Mouse (Mus musculus): ENCODE measurements around the gene Shkbp1.
A peak's percentile ranks its signal among the peaks of the same experiment; 100 is the strongest.

The Shkbp1 gene

DNA sequence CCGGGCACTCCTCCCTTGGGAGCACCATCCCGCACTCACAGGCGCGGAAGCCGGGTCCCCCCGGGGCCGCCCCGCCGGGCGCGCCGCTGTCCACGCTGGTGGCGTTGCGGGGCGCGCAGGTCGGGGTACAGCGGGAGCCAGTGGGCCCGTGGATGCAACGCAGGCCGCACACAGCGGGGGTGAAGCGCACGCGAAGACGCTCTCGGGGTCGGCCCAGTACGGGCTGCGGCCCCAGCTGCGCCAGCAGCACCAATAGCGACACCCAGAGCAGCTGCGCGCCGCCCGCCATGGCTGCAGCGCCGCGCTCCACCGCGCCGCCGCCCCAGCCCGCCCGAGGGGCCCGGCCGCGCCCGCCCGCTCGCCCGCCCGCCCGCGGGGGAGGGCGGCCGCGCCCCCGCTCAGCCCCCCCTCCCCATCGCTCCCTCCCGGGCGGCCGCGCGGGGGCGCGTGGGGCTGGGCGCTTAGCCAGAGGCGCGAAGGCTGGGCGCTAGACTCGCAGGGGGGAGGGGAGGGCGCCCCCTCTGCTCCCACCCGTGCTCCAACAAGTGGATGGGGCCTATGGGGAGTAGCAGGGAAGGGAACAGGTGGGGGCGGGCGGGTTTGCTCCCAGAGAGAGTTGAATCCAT is 22.4 kb downstream of the Shkbp1 start:
- DNase-seq (ENCODE audit: low spot score), result no peak

DNA sequence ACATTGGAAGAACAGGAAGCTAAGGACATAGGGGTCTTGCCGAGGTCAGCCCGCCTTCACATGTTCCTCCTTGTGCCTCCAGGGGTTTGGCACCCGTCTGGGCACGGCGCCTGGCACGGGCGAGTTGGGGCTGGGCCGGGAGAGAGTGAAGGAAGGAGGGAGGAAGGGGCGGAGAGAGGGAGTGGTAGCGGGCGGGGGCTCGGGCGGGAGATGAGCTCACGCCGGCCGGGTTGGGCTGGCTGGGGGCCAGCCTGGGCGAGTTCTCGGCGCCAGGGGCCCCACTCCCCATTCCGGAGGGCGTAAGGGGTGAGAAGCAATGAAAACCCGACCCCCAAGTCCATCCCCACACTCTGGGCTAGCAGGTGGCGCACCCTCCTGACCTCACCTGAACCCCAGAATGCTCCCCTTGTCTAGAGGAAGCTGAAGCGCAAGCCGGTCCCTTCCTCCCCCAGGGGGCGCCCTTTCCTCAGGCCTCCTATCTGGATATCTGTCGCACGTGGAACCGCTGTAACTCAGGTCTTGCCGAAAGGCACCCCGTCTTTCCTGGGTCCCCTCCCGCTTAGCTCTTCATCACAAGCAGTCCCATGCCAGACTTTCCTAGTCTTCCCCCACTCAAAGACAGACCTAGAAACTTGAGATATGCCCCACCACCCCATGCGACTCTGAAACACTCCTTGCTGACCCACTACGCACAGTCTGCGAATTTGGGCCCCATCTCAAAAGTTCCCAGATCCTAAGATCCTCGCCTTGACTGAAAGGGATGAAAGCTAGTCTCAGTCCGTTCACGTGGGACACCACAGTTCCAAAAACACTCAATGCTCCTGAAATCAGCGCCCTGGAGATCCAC is 23.2 kb downstream of the Shkbp1 start:
- peak; percentile 65 for DNase-seq (ENCODE audit: low spot score)

DNA sequence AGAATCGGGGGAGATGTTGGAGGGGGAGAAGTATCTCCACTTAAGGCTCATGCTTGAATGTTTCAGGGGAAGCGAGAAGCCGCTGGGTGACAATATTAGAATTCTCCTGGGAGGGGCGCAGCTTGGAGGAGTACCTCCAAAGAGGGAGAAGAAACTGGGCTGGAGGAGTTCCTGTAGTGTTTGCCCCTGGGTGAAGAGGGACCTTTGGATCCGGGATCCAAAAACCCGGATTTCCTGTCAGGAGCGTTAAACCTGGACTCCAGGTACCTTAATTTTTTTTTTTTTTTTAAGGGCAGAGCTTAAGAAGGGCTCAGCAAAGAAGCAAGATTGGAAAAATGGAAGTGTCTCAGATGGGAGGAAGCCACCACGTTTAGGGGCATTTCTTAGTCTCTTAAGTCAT is 24.0 kb downstream of the Shkbp1 start:
- no peak for DNase-seq (ENCODE audit: low spot score)

DNA sequence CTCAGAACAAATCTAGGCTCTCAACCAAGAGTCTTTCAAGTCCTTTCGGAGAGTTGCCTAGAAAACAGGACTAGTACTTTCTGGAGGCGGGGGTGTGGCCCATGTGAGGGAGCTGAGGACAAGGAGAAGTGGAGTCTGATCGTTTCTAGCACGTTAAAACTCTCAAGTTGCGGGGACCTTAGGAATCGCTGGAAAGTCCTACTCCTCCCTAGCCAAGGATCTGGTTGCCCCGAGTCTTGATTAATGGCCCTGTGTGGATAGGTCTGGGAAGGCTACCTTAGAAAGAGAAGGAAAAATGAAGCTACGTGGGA is 24.3 kb downstream of the Shkbp1 start:
- DNase-seq (ENCODE audit: low spot score), result no peak

DNA sequence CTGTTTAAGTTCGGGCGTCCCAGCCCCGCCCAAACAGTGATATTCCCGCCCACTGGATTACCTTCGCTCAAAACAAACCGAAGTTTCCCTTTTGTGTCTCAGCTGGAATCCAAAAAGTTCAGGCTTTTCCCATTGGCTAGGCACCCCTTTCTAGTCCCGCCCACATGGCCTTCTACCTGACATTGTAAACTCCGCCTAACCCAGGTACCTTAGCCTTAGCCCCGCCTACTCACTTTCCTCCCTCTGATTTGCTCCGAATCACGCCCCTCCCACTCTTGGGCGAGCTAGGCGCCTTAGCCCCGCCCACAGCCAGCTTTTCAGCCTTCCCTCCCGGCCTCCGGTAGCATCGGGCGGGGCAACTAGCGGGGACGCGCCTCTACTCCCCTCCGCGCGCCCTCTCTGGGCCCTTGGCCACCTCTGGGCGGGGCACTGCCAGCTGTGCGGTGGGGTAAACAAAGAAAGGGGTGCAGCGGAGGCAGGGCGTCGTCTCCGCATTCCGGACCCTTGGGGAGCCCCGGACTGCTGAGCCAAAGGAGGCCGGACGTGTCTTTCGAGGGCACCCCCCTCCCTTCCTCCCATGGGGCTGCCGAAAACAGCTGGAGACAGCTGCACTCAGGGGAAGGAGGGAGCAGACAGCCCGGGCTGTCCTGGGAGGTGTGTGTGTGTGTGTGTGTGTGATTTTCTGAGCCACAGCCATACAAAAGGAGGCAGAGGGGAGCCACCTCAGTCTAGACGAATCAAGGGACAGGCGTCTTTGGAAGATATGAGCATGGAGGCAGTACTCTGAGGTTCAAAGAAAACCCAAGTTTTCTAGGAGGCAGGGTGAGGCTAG is 24.9 kb downstream of the Shkbp1 start:
- peak; percentile 90 for DNase-seq (ENCODE audit: low spot score)

DNA sequence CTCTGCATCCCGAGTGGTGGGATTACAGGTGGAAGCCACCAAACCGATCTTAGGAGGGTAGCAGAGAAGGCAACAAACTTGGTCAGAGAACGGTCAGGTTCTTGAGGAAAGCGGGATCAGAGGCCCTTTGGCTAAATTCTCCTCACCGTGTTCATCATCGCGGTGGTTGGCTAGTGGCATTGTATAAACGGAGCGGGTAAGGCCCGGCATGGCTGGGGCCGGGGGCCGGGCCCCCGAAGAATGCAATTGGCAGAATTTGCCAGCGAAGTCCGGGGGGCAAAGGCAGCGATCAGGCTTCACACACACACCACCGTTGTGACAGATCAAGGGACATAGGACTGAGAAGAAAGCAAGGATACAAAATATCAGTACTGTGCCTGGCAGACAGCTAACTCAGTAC is 25.8 kb downstream of the Shkbp1 start:
- no peak for DNase-seq (ENCODE audit: low spot score)

DNA sequence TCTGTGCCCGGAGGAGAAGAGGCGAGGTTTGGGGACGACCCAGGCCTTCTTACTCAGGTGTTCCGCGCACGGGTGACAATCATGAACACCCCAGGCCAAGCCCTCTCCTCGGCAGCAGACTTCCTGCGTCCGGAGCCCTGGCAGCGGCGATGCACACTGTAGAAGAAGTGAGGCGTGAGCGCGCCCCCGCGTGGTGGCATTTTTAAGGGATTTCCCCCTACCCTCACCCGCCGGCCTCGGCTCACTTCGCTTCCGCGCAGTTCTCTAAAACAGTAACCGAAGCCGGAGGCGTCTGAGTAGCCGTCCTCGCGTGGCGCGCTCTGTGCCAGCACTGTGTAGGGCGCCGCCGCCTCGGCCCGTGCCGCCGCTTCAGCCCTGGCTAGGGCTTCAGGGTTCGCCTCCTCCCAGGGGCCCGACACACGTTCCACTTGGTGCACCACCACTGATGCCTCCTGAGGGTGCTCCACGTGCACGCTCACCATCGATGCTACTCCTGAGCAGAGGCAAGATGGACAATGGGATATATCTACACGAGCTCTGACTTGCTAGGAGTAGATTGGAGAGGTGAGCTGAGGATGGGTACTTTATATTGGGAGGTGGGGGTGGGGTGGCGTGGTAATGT is 26.4 kb downstream of the Shkbp1 start:
- DNase-seq (ENCODE audit: low spot score), result peak; percentile 72

DNA sequence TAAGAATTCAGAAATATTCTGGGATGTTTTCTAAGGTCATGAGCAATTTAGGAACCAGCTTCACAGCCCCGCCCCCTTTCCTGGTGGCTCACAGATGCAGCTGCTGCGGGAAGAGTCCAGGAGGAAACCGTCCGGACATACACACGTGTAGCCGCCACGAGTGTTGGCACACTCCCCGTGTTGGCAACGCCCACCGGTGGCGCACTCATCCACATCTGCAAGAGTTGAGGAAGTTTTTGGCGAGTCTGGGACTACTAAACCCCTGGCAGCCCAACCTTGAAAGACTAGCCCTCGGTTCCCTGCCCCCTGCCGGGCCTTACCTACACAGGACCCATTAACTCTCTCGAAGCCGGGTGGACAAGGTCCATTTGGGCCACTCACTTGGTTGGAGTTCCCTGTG is 27.2 kb downstream of the Shkbp1 start:
- no peak for DNase-seq (ENCODE audit: low spot score)

DNA sequence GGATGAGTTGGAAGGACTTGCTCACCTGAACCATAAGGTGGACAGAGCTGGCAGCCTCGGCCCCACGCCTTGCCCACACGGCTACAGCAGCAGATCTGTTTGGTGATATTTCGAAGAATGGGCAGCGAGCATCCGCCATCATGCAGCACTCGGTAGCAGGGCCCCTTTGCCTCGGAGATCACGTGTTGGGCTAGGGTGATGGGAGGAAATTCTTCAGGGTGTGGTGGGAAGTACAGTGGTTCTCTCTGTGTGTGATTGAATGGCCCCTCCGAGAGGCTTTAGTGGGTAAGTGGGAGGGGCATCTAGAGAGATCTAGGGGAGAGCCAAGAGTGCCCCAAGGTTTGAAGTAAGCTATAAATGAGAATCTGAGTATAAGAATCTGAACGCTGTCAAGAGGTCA is 27.7 kb downstream of the Shkbp1 start:
- DNase-seq (ENCODE audit: low spot score), result no peak

DNA sequence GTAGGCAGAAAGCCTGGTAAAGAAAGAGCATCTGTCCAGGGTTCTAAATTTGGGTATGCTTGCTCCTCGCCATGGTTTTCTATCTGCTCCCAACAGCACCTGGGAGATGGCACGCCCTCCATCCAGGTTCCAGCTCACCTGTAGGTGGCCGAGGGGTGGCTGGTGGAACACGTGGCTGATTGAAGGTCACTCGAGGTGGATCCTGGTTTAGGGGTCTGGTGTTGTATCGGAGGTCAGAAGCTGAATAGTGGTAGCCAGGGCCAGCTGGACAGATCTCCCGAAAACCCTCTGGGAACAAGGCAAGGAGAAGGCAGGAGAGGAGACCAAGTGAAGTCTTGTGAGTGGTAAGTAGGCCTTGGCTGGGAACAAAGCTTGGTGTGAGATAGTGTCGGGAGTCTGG is 28.3 kb downstream of the Shkbp1 start:
- no peak for DNase-seq (ENCODE audit: low spot score)

DNA sequence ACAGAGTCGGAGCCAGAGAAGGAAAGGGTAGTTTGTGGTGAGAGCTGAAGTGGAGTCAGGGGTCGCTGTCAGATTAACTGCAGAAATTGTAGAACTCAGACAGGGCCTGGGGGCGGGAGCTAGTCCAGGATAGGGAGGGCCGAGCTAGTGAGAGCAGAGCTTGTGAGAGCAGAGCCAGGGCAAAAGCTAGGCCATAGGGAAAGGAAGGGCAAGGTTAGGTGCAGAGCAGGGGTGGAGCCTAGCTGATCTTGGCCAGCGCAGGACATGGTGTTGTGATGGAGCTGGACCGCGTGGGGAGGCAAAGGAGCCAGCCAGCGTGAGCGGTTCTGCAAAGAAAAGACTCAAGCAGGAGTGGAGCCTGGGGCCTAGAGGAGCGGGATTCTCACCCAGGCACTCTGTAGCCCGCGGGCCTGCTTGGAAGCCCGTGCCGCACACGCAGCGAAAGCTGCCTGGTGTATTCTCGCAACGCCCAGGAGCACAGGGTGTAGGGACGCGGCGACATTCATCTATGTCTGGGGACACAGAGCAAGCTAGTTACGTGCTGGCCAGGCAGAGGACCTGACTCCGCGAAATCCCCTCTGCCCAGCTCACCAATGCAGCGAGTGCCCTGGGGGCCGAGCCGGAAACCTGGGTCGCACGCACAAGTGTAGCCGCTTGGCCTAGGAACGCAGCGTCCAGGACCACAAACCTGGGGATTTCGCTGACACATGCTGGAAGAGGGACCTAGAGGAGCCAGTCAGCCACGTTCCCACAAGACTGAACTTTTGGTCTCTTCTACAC is 29.5 kb downstream of the Shkbp1 start:
- no peak for DNase-seq (ENCODE audit: low spot score)

DNA sequence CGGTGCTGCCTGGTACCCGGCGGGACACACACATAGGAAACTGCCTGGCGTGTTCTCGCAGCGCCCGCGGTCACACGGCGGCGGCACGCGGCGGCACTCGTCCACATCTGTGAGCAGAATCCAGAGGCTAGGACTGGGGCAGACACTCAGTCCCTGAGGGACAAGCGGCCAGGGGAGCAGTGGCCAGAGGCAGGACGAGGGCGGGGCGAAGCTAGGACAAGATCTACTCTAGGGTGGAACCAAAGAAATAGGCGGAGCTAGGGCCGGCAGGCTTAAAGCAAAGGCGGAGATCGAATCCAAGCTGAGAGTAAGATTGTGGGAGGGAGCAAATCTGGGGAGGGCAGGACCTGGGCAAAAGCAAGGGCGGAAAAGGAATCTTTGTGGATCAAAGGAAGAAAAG is 30.1 kb downstream of the Shkbp1 start:
- peak; percentile 51 for DNase-seq (ENCODE audit: low spot score)

DNA sequence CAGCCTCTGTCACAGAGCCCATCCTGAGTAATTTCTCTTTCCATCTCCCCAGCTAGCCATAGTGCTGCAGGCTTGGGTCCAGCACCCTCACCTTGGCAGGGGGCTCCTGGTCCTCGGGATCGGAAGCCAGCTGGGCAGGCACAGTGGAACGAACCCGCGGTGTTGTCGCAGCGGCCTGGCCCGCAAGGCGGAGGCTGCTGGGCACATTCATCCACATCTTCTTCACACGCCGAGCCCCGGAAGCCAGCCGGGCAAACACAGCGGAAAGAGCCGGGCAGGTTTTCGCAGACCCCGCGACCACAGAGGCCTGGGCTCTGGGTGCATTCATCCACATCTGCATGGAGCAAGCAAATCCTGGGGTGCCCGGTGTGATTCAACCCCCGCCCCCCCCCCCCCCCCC is 30.9 kb downstream of the Shkbp1 start:
- no peak for DNase-seq (ENCODE audit: low spot score)

DNA sequence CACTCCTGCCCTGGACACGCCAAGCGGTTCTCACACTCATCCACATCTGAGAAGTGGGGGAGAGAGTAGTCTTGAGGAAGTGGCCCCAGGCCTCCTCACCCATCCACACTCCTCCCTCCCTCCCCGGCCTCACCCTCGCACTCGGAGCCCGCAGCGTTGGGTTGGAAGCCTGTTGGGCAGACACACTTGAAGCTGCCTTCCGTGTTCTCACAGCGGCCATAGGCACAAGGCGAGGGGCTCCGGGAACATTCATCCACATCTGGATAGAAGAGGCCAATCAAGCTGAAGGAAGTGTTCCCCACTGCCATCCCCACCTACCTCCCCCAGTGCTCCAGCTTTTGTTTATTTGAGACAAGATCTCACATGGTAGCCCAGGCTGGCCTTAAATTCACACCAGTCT is 31.7 kb downstream of the Shkbp1 start:
- DNase-seq (ENCODE audit: low spot score), result no peak

DNA sequence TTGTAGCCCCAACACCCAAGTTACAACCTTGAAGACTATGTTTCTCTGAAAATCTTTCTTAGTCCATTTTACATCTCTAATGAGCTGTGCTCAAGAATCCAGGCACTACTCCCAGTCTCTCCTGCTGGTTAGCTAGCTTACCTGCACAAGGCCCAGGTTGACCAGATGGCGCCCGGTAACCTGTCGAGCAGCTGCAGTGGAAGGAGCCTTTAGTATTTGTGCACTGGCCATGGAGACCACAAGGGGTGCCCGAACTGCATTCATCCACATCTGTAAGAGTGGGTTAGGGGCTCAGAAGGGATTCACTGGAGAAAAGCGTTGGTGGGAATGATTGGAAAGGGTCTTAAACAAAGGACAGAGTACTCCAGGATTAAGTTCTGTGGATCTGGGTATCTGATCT is 32.8 kb downstream of the Shkbp1 start:
- no peak for DNase-seq (ENCODE audit: low spot score)

DNA sequence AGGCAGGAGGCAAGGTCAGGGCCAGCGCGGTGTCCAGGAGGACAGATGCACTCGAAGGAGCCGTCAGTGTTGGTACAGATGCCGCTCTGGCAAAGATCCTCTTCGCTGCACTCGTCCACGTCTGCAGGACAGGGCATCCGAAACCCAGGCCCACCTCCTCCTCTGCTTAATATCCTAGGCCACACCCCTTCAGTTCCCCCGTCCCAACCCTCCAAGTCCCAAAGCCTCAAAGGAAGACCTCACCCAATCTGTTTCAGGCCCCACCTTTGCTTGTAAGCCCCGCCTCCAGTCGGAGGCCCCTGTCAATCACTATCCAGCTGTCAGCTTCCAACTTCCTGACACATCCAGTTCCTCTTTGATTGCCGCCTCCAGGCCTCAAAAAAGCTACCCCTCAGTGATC is 33.5 kb downstream of the Shkbp1 start:
- no peak for DNase-seq (ENCODE audit: low spot score)

DNA sequence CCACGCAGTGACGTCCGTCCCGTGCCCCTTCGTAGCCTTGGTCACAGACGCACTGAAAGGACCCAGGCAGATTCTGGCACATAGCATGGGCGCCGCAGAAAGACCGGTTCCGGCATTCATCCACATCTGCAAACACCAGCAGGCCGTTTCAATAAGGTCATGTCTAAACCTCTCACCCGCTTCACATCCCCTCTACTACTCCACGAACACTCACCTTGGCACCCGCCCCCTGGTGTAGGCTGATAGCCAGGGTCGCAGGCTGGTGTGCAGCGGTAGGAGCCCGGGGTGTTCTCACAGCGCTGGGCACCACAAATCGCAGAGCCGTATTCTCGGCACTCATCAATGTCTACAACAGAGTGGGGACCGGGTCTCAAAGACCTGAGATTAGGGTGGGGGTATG is 36.4 kb downstream of the Shkbp1 start:
- no peak for DNase-seq (ENCODE audit: low spot score)

DNA sequence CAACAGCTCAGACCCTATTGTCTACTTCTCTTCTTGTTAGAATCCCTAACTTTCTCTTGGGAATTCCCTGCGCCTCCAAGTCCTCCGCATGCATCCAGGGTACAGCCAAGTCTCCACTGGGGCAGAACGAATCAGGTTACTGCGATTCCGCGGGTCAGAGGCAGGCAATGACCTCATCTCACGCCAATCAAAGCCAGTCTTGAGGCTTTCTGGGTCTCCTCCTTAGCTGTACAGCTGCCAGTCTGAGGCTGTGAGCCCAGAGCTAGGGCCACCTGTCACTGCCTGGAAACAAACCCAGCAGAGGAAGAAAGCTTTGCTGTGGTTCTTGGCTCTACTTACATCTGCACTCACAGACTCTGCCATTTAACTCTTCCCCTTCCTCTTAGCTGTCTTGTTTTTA is 39.9 kb downstream of the Shkbp1 start:
- no peak for DNase-seq (ENCODE audit: low spot score)

DNA sequence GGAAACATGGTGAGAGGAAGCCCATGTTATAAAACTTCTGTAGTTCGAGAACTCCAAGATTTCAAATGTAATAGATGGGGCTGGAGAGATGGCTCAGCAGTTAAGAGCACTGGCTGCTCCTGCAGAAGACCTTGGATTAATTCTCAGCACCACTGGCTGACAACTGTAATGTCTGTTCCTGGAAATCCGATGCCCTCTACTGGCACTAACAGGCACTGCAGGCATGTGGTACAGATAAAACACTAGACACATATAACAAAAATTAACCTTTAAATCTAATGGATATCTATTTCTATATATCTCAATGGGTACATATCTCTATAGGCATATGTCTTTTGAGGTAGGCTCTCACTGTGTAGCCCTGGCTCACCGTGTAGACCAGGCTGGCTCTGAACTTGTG is 41.4 kb downstream of the Shkbp1 start:
- no peak for DNase-seq (ENCODE audit: low spot score)

DNA sequence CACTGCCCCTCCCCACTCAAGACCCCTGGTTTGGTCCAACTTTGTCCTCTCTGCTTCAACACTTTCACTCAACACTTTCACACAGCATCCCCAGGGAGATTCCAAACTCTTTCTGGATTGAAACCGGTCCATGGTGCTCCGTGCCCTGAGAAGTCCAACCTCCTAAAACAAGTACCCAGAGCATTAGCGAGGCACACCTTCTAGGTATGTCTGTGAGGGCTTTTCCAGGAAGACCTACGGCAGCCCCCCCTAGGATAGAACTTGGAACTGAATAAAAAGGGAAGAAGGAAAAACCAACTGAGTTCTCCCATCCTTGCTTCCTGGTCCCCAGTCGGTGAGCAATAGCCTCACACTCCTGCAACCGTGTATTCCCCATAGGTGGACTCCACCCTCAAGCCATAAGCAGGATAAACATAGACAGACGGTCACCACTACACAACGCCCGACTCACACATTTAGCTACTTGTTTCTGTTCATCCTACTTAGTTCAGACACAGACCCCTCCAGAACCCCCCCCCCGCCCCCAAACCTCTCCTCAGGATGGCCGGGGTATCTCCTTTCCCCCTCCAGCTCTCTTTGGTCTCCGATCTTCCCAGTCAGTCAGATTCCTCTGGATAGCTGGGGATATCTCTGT is 44.1 kb downstream of the Shkbp1 start:
- no peak for DNase-seq (ENCODE audit: low spot score)

DNA sequence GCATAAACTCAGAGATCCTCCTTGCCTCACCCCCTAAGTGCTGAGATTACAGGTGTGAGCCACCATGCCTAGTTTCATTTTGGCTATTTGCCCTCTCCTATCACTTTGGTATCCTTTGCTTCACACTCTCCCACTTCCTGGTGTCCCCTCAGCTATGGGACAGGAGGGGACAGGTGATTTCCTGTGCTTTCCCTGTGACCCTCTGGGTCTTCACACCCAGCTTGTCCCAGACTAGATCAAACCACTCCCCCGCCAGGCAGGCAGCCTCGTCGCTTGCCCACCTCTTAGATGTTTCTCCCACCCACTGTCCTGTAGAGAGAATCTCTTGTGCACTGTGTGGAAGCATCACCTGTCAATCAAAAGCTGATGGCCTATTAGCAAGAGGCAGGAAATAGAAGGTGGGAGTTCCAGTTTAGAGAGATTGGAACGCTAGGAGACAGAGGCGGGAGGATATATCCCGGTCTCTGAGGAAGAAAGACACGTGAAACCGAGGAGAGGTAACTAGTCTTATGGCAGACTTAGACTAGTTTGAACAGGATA is 44.8 kb downstream of the Shkbp1 start:
- no peak for DNase-seq (ENCODE audit: low spot score)
